Mouse (Mus musculus): ENCODE data around the gene Dpf3. TPM values are rescaled to one million over a fixed set of nuclear protein-coding genes. Genes with fewer than 3 reads are reported as not detected.

Gene Dpf3
- polyA plus RNA-seq (2015; fragmentation: Nextera tagmentation; extraction: Ambion mirVana) = 7.9 and 8.8 TPM in 2 replicates

DNA sequence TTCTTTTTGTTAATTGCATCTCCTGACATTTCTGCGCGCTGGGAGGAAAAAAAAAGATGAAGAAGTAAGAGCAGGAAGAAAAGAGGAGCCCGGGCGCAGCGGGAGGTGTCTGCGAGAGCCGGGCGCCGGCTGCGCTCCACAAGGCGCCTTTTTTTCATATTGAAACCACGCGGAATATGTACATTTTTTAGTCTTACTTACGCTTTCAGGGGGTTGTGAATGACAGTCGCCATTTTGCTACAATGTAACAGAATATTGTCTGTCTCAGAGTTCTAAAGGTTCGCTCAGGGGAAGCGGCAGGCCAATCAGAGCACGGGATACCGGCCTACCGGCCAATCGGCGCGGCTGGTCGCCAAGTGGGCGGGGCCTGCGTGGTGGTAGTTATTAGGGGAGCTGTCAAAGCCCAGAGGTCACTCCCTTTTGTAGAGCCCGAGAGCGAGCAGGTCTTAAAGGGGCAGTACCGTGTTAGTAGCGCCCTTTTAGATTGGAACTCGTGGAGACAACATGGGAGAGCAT, at the start of gene Dpf3:
TSS of gene Dpf3 (minus strand) at position 241 of the 516 bp plus-strand sequence.

DNA sequence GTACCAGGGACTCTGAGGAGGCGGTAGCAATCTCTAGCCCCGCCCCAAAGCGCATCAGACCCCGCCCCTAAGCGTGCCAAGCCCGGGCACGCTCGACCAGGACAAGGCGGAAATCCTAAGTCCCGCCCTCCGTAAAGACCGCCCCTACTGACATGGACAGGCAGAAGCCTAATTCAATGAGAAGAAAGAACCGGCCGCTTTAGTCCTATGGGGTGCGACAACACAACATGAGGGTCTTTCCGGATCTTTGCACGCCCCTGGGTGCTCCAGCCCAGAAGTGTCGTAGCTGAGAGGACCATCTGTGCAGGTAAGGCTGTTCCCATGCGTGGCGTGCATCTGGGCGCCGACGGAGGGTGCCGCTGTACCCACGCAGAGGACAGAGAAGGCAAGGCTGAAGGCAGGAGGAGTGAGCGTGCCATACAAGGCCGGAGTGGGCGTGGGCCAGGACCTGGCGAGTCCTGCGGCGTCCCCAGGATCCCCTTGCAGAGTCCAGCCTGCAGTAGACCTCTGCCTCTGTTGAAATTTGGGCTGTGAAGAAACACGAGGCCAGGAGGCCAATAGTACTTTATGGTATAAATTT, 32.9 kb upstream of the Dpf3 start, which contains the start of gene Dcaf4:
TSS of gene Dcaf4 (plus strand) at position 156 of the 580 bp plus-strand sequence.

Other genes with a start within 250 kb of the Dpf3 start
- 27.0 and 27.7 TPM in 2 replicates for gene Dcaf4, start 32.8 kb upstream of the Dpf3 start, polyA plus RNA-seq (2015; fragmentation: Nextera tagmentation; extraction: Ambion mirVana)
- gene Zfyve1, start 109.5 kb upstream of the Dpf3 start, polyA plus RNA-seq (2015; fragmentation: Nextera tagmentation; extraction: Ambion mirVana) = 9.3 and 10.4 TPM in 2 replicates
- gene Rbm25, start 143.5 kb upstream of the Dpf3 start, polyA plus RNA-seq (2015; fragmentation: Nextera tagmentation; extraction: Ambion mirVana) = 118 and 121 TPM in 2 replicates
- gene Psen1, start 200.4 kb upstream of the Dpf3 start, polyA plus RNA-seq (2015; fragmentation: Nextera tagmentation; extraction: Ambion mirVana) = 27.9 and 29.3 TPM in 2 replicates

All from skeletal muscle tissue, postnatal 0 days (tissue).